Mouse (Mus musculus): ENCODE data around the gene Asphd2. TPM values are rescaled to one million over a fixed set of nuclear protein-coding genes. Genes with fewer than 3 reads are reported as not detected.
A peak's percentile ranks its signal among the peaks of the same experiment; 100 is the strongest.

Asphd2 gene
- polyA plus RNA-seq, 1 experiment from 2014 or later = 29.5 TPM

DNA sequence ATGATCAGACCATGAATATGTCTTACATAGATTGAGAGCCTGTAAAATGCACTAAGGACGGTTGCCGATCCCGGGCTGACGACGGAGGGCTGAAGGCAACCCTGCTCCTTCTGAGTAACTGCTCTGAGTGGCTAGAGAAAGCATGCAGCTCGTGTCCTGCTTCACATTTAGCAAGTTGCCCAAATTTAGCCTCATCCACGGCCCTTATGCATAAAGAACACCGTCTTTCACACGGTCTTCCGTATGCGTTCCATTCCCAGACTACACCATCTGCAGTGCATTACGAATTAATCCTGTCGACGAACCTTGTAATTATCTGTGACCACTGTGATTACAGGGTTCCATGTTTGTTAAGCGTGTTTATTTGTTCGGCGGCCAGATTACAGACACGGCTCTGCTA, 1.4 kb upstream of the Asphd2 start:
- no peaks in the 10 kb centered on the region for H3K9me3 ChIP-seq (ENCODE audit: control insufficient read depth, low read length)
- H3K36me3 ChIP-seq (ENCODE audit: control insufficient read depth, insufficient read depth, low read length) = peaks cover 3% of the 10 kb centered on the region; the same call in 1 of the 2 replicates
- no peak for ATAC-seq
- no peaks in the 10 kb centered on the region for H3K27me3 ChIP-seq (replicated peaks; ENCODE audit: control insufficient read depth, insufficient read depth, low read length)
- no peak overlapping the region for H3K4me2 ChIP-seq (ENCODE audit: low read length)
- no peak overlapping the region for H3K9ac ChIP-seq (ENCODE audit: low read depth, low read length)
- H3K4me1 ChIP-seq (ENCODE audit: control insufficient read depth, insufficient read depth, low read depth, low read length) = peaks cover 24% of the 10 kb centered on the region
- H3K4me3 ChIP-seq (ENCODE audit: low read length) = no peak overlapping the region
- H3K27ac ChIP-seq (ENCODE audit: low read depth, low read length) = no peak overlapping the region
- 59% methylated on average over 18 of the region's 18 CpGs for WGBS

DNA sequence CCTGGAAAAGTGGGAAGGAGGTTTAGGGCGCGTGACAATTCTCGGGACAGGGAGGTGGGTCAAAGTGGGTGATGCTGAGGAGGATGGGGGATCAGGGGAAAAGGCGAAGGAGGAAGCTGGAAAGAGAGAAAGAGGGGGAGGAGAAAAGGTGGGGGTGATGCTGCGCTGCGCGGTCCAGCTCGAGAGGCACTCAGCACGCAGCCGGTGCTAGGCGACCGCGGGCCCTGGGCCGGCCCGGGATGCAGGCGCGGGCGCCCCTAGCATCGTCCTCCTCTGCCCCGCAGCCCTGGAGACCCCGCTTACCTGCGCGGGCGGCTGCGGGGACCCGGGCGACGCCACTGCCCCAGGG, 277 bp downstream of the Asphd2 start:
- Histone ChIP-seq H3K36me3 (ENCODE audit: control insufficient read depth, insufficient read depth, low read length) (peaks cover 6% of the 10 kb centered on the region), H3K4me3 (ENCODE audit: low read length) (peak overlapping the region; percentile 71), H3K9ac (ENCODE audit: low read depth, low read length) (peak overlapping the region; percentile 84), H3K4me2 (ENCODE audit: low read length) (peak overlapping the region; percentile 78), H3K9me3 (ENCODE audit: control insufficient read depth, low read length) (no peaks in the 10 kb centered on the region), H3K4me1 (ENCODE audit: control insufficient read depth, insufficient read depth, low read depth, low read length) (peaks cover 36% of the 10 kb centered on the region), H3K27me3 (replicated peaks; ENCODE audit: control insufficient read depth, insufficient read depth, low read length) (no peaks in the 10 kb centered on the region), H3K27ac (ENCODE audit: low read depth, low read length) (peak overlapping the region; percentile 85)
- under 1% methylated on average over 13 of the region's 28 CpGs for whole genome bisulfite sequencing
- peak; percentile 78 for ATAC-seq

DNA sequence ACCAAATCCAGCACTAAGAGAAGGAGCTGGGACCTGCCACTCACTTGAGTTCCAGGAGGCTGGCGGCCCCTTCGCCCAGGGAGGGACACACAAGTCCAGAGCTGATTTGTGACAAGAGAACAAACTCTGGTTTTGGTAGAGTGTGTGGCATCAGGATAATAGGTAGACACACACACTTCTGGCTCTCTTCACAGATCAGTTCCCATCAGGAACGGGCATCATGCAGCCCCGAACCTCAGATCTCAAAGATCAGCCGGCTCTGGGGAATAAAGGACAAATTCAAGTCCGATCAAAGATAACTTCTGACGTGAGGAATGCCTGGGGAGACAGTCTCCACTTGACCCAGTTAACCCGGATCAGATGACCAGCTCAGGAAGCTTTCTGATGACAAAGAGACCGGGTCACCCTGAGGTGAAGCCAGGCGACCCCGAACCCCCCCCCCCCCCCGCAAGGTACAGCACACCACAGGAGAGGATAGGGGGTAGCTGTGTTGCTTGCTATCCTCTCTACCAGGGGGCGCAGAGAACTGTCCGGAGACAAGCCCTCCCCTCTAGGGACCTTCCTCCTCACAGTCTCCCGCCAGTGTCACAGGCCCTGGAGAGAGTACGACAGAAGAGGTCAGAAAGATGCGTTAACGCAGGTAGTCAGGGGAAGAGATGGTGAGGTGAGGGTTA, 788 bp downstream of the Asphd2 start:
- H3K36me3 ChIP-seq (ENCODE audit: control insufficient read depth, insufficient read depth, low read length) = peaks cover 6% of the 10 kb centered on the region
- H3K27me3 ChIP-seq (replicated peaks; ENCODE audit: control insufficient read depth, insufficient read depth, low read length) = no peaks in the 10 kb centered on the region
- H3K4me3 ChIP-seq (ENCODE audit: low read length) = peak overlapping the region; percentile 71
- H3K4me2 ChIP-seq (ENCODE audit: low read length) = peak overlapping the region; percentile 78
- ATAC-seq = peak; percentile 3
- no peaks in the 10 kb centered on the region for H3K9me3 ChIP-seq (ENCODE audit: control insufficient read depth, low read length)
- peak overlapping the region; percentile 84 for H3K9ac ChIP-seq (ENCODE audit: low read depth, low read length)
- peak overlapping the region; percentile 85 for H3K27ac ChIP-seq (ENCODE audit: low read depth, low read length)
- H3K4me1 ChIP-seq (ENCODE audit: control insufficient read depth, insufficient read depth, low read depth, low read length) = peaks cover 41% of the 10 kb centered on the region
- 8% methylated on average over 16 of the region's 18 CpGs for WGBS

DNA sequence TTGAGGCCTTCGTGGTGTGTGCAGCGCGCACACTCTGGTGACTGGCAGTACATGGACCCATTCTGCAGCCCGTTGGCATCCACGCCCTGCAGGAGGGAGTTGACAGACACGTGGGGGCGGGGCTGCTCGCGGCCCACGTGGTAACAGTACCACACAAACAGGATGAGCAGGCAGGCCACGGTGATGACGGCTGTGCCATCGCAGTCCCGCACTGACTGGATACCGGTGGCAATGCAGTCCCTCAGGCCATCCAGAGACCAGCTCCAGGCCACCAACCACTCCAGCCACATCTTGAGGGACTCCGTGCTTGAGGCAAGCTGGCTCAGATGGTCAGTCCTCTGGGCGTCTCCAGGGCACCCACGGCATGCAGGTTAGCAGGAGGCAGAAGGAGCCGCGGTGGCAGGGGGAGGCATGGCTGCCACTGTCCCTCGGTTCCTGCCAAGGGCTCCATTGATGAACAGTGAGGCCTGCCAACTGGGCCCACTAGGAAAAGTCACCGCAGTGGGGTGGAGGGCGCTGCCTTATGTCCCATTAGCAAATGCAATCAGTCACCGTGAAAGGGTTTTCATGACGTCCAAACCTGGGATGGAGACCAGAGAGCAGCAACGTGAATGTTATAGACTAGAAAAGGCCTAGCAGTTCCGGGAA, 2.9 kb downstream of the Asphd2 start:
- ATAC-seq = no peak
- 69% methylated on average over 27 of the region's 27 CpGs for WGBS
- H3K4me1 ChIP-seq (ENCODE audit: control insufficient read depth, insufficient read depth, low read depth, low read length) = peaks cover 45% of the 10 kb centered on the region

DNA sequence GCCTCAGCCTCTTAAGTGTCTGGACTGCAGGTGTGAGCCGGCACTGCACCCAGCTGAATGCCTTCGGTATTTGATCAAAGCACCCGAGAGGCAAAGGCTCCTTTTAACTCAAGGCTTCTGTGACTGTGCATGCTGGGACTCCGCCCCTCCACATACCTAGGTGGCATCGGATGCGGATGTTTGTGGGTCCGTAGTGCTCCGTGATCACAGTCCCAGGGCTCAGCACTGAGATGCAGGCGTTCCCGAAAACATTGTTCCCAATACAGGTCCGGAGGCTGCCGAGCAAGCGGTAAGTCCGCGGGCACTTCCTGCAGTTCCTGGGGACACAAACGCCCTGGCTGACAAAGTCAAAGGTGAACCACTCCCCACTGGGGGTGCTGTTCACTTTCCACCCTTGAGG, 3.7 kb downstream of the Asphd2 start:
- H3K27ac ChIP-seq (ENCODE audit: low read depth, low read length) = no peak overlapping the region
- ATAC-seq = no peak
- 0 out of 2 replicates have a peak overlapping the region, but pooled peaks have one; percentile 6 for H3K4me2 ChIP-seq (ENCODE audit: low read length)
- no peak overlapping the region for H3K4me3 ChIP-seq (ENCODE audit: low read length)
- 64% methylated on average over 16 of the region's 16 CpGs for WGBS
- H3K36me3 ChIP-seq (ENCODE audit: control insufficient read depth, insufficient read depth, low read length) = peaks cover 20% of the 10 kb centered on the region
- H3K9me3 ChIP-seq (ENCODE audit: control insufficient read depth, low read length) = no peaks in the 10 kb centered on the region
- 0 out of 2 replicates have a peak overlapping the region, but pooled peaks have one; percentile 23 for H3K9ac ChIP-seq (ENCODE audit: low read depth, low read length)
- peaks cover 45% of the 10 kb centered on the region for H3K4me1 ChIP-seq (ENCODE audit: control insufficient read depth, insufficient read depth, low read depth, low read length)
- H3K27me3 ChIP-seq (replicated peaks; ENCODE audit: control insufficient read depth, insufficient read depth, low read length) = no peaks in the 10 kb centered on the region

More for the DNA sequence above, 2.9 kb downstream of the Asphd2 start:
- Histone ChIP-seq H3K4me2 (ENCODE audit: low read length) (no peak overlapping the region), H3K27me3 (replicated peaks; ENCODE audit: control insufficient read depth, insufficient read depth, low read length) (no peaks in the 10 kb centered on the region), H3K36me3 (ENCODE audit: control insufficient read depth, insufficient read depth, low read length) (peaks cover 13% of the 10 kb centered on the region), H3K27ac (ENCODE audit: low read depth, low read length) (no peak overlapping the region), H3K4me3 (ENCODE audit: low read length) (no peak overlapping the region), H3K9me3 (ENCODE audit: control insufficient read depth, low read length) (no peaks in the 10 kb centered on the region), H3K9ac (ENCODE audit: low read depth, low read length) (no peak overlapping the region)

DNA sequence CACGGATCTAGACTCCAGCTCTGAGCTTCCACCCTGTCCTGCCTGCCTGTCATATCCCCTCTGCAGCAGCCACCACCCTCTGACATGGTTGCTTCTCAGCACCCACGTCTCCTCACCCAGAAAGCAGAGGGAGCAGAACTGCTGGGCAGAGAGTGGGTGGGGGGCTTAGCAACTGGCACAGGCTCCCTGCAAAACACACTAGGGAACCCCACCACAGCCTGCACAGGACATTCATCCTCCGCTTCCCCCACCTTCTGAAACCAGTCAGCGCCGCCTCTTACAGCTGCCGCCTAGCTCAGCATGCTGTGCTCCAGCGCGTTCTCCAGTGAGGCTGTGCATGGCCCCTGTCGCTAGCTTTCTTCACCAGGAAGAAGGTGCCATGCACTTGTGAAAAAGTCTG, 5.3 kb downstream of the Asphd2 start:
- Histone ChIP-seq H3K9me3 (ENCODE audit: control insufficient read depth, low read length) (no peaks in the 10 kb centered on the region), H3K27ac (ENCODE audit: low read depth, low read length) (no peak overlapping the region), H3K4me3 (ENCODE audit: low read length) (no peak overlapping the region; the same call in 1 of the 2 replicates), H3K36me3 (ENCODE audit: control insufficient read depth, insufficient read depth, low read length) (peaks cover 33% of the 10 kb centered on the region), H3K4me1 (ENCODE audit: control insufficient read depth, insufficient read depth, low read depth, low read length) (peaks cover 40% of the 10 kb centered on the region), H3K27me3 (replicated peaks; ENCODE audit: control insufficient read depth, insufficient read depth, low read length) (no peaks in the 10 kb centered on the region), H3K4me2 (ENCODE audit: low read length) (peak overlapping the region; percentile 28), H3K9ac (ENCODE audit: low read depth, low read length) (peak overlapping the region; percentile 39)
- WGBS = 74% methylated on average over 9 of the region's 9 CpGs
- ATAC-seq = no peak

DNA sequence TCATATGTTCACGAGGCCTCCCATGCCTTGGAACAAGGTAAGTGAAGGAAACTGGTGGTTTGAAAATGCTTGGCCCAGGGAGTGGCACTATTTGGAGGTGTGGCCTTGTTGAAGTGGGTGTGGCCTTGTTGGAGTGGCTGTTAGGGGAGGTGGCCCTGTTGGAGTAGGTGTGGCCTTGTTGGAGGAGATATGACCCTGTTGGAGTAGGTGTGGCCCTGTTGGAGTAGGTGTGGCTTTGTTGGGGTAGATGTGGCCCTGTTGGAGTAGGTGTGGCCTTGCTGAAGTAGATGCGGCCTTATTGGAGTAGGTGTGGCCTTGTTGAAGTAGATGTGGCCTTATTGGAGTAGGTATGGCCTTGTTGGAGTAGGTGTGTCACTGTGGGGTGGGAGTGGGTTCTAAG, 8.7 kb downstream of the Asphd2 start:
- 75% methylated on average over 2 of the region's 2 CpGs for whole genome bisulfite sequencing
- H3K9ac ChIP-seq (ENCODE audit: low read depth, low read length) = no peak overlapping the region
- no peak for ATAC-seq
- H3K27me3 ChIP-seq (replicated peaks; ENCODE audit: control insufficient read depth, insufficient read depth, low read length) = no peaks in the 10 kb centered on the region
- peaks cover 30% of the 10 kb centered on the region for H3K36me3 ChIP-seq (ENCODE audit: control insufficient read depth, insufficient read depth, low read length)
- H3K4me3 ChIP-seq (ENCODE audit: low read length) = no peak overlapping the region
- no peak overlapping the region for H3K27ac ChIP-seq (ENCODE audit: low read depth, low read length)
- H3K4me1 ChIP-seq (ENCODE audit: control insufficient read depth, insufficient read depth, low read depth, low read length) = peaks cover 28% of the 10 kb centered on the region
- H3K4me2 ChIP-seq (ENCODE audit: low read length) = no peak overlapping the region
- H3K9me3 ChIP-seq (ENCODE audit: control insufficient read depth, low read length) = no peaks in the 10 kb centered on the region

DNA sequence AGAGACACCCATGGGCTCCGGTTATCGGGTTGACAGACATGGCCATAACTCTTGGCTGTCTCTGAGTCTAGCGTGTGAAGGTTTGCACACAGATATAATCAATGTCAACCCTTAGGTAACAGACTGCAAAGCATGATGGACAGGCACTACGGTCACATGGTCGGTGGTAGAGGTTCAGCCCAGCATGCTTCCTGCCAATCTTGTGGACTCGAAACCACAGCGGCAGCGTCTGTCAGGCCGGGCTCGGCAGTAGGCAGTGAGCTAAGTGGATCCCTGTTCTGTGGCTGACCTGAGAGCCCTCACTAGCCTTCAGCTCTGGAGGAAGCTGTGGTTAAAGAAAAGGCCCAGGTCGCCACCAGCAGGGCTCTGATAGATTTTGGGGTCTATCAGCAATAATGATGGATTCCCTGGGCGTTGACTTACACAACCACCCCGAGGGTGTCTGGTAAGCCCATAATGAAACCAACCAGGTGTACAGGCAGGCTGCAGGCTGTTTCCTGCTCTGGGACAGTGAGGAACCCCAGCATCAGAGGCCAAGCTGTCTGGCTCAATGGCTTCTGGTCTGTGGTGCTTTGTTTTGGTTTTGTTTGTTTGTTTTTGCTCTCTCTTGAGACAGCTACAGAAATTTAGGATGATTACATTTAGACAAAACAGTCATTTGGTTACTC, 9.7 kb downstream of the Asphd2 start:
- Histone ChIP-seq H3K36me3 (ENCODE audit: control insufficient read depth, insufficient read depth, low read length) (peaks cover 27% of the 10 kb centered on the region), H3K9ac (ENCODE audit: low read depth, low read length) (no peak overlapping the region), H3K4me3 (ENCODE audit: low read length) (no peak overlapping the region), H3K4me2 (ENCODE audit: low read length) (no peak overlapping the region), H3K4me1 (ENCODE audit: control insufficient read depth, insufficient read depth, low read depth, low read length) (peaks cover 22% of the 10 kb centered on the region), H3K9me3 (ENCODE audit: control insufficient read depth, low read length) (no peaks in the 10 kb centered on the region), H3K27me3 (replicated peaks; ENCODE audit: control insufficient read depth, insufficient read depth, low read length) (no peaks in the 10 kb centered on the region), H3K27ac (ENCODE audit: low read depth, low read length) (no peak overlapping the region)
- WGBS = 89% methylated on average over 13 of the region's 13 CpGs
- ATAC-seq = no peak

DNA sequence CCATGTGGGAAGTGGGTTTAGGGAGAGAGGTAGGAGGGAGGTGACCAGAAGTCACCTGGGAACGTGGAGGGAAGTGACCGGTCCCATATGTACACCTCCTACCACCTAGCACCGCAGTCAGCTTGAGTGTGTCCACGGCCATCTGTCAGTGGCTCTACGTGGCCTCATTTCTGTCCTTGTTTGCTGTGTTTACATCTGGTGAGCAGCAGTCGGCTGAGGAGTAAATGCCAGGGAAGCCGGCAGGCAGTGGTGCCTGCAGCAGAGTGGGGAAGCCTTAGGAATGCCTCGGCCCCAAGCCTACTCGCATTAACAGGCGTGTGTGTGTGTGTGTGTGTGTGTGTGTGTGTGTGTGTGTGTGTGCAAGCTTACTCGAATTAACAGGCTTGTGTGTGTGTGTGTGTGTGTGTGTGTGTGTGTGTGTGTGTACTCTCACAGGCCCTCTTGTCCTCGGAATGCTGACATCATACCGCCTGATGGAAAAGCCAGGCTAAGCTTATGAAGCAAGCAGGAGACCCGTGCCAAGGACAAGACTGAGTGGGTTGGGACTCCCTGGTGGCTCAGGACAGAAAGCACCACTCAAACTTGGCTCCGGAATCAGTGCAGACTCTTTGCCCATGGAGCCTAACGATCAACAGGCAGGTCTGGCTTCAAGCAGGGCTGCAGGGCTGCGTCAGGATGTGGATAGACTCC, 11.9 kb downstream of the Asphd2 start:
- WGBS = 61% methylated on average over 16 of the region's 17 CpGs
- ATAC-seq = peak; percentile 60
- Histone ChIP-seq H3K36me3 (ENCODE audit: control insufficient read depth, insufficient read depth, low read length) (peaks cover 35% of the 10 kb centered on the region), H3K9ac (ENCODE audit: low read depth, low read length) (no peak overlapping the region), H3K4me2 (ENCODE audit: low read length) (no peak overlapping the region), H3K4me1 (ENCODE audit: control insufficient read depth, insufficient read depth, low read depth, low read length) (peaks cover 8% of the 10 kb centered on the region), H3K27ac (ENCODE audit: low read depth, low read length) (peak overlapping the region; percentile 64; the same call in 1 of the 2 replicates), H3K4me3 (ENCODE audit: low read length) (no peak overlapping the region), H3K27me3 (replicated peaks; ENCODE audit: control insufficient read depth, insufficient read depth, low read length) (no peaks in the 10 kb centered on the region), H3K9me3 (ENCODE audit: control insufficient read depth, low read length) (no peaks in the 10 kb centered on the region)
